Mouse (Mus musculus) liver, embryonic 11.5 days (tissue): Measurements from ENCODE around the gene Nif3l1. TPM values are rescaled to one million over a fixed set of nuclear protein-coding genes. Genes with fewer than 3 reads are reported as not detected.

Experiments used
- ATAC-seq: fragments of 200-750 bp; cut with Nextera tagmentation; replicated peaks from 2 replicates; pipeline ENCODE4 v1.8.0; 2017; ENCODE audit warnings: moderate number of reproducible peaks, mild to moderate bottlenecking, moderate TSS enrichment, moderate library complexity; ENCODE audit not compliant: low FRiP score
- DNase-seq: peaks from one replicate; pipeline ENCODE4 v3.0.0-alpha.2; 2017; ENCODE audit warnings: low spot score
- H3K27ac ChIP-seq: fragments of 300-500 bp; sonication (generic); 2 replicates; pipeline ENCODE4 v1.5.1; 2014; ENCODE audit warnings: mild to moderate bottlenecking, low read depth, low read length, control low read depth
- H3K27me3 ChIP-seq: fragments of 300-500 bp; sonication (generic); replicated peaks from 2 replicates; pipeline ENCODE4 v1.6.1; 2014; ENCODE audit warnings: low read length, mixed read lengths; ENCODE audit not compliant: control insufficient read depth, insufficient read depth
- H3K36me3 ChIP-seq: fragments of 300-500 bp; sonication (generic); 2 replicates; pipeline ENCODE4 v1.6.1; 2014; ENCODE audit warnings: mild to moderate bottlenecking, low read length, moderate library complexity, mixed read lengths; ENCODE audit not compliant: control insufficient read depth, insufficient read depth
- H3K4me1 ChIP-seq: fragments of 300-500 bp; sonication (generic); replicated peaks from 2 replicates; pipeline ENCODE4 v1.6.1; 2014; ENCODE audit warnings: low read length, mixed read lengths; ENCODE audit not compliant: control insufficient read depth, insufficient read depth
- H3K4me2 ChIP-seq: fragments of 300-500 bp; sonication (generic); 2 replicates; pipeline ENCODE4 v1.6.1; 2014; ENCODE audit warnings: mild to moderate bottlenecking, control low read depth, moderate library complexity
- H3K4me3 ChIP-seq: fragments of 300-500 bp; sonication (generic); 2 replicates; pipeline ENCODE4 v1.5.1; 2014; ENCODE audit warnings: low read depth, low read length, control low read depth
- H3K9ac ChIP-seq: fragments of 300-500 bp; sonication (generic); 2 replicates; pipeline ENCODE4 v1.6.1; 2014; ENCODE audit warnings: low read depth, low read length, control low read depth
- H3K9me3 ChIP-seq: fragments of 300-500 bp; sonication (generic); 2 replicates; pipeline ENCODE4 v1.6.1; 2016; ENCODE audit warnings: low read length, inconsistent platforms, mixed read lengths; ENCODE audit not compliant: control insufficient read depth
- WGBS: fragments of 180-500 bp; shearing (Covaris S2); extraction: QIAGEN DNeasy Blood & Tissue Kit; methylation state at CpG from one replicate; pipeline ENCODE4 v1.1.7; 2014; 5-methylcytosine and 5-hydroxymethylcytosine counted together
- polyA plus RNA-seq: library from polyadenylated mRNA; unstranded; fragments of >200 nt; fragmentation: Nextera tagmentation; extraction: Ambion mirVana; gene quantifications from 2 replicates; pipeline ENCODE4 v1.2.1, GENCODE M21; 2014

Gene Nif3l1
- polyA plus RNA-seq, 1 experiment from 2014 or later = 45.0 TPM

GRCm38 (mm10) chr1:58444691-58445090, 260 bp upstream of the Nif3l1 start:
- H3K36me3 ChIP-seq = peaks cover 8% of the 10 kb centered on the region; the same call in 1 of the 2 replicates
- no peaks in the 10 kb centered on the region for H3K9me3 ChIP-seq
- peak overlapping the region; percentile 87 for H3K9ac ChIP-seq
- no peaks in the 10 kb centered on the region for H3K27me3 ChIP-seq
- peaks cover 5% of the 10 kb centered on the region; the same call in 1 of the 2 replicates for H3K4me1 ChIP-seq
- H3K27ac ChIP-seq = peak overlapping the region; percentile 84
- 11% methylated on average over 10 of the region's 10 CpGs for WGBS
- DNase-seq = no peak
- 0 out of 2 replicates have a peak, but pooled peaks have one; percentile 48 for ATAC-seq
- peak overlapping the region; percentile 75 for H3K4me2 ChIP-seq
- H3K4me3 ChIP-seq = peak overlapping the region; percentile 73

- Histone ChIP-seq H3K9me3 (no peaks in the 10 kb centered on the region), H3K9ac (peak overlapping the region; percentile 87), H3K36me3 (peaks cover 8% of the 10 kb centered on the region; the same call in 1 of the 2 replicates), H3K27ac (peak overlapping the region; percentile 84), H3K27me3 (no peaks in the 10 kb centered on the region), H3K4me2 (peak overlapping the region; percentile 75), H3K4me1 (peaks cover 5% of the 10 kb centered on the region; the same call in 1 of the 2 replicates), H3K4me3 (peak overlapping the region; percentile 73)
- WGBS = 10% methylated on average over 11 of the region's 11 CpGs
- ATAC-seq (no peak), DNase-seq (no peak)
Measured at GRCm38 (mm10) chr1:58445861-58446260, 910 bp downstream of the Nif3l1 start.

- Histone ChIP-seq H3K36me3 (peaks cover 8% of the 10 kb centered on the region; the same call in 1 of the 2 replicates), H3K4me2 (no peak overlapping the region), H3K27me3 (no peaks in the 10 kb centered on the region), H3K4me3 (no peak overlapping the region), H3K9ac (no peak overlapping the region), H3K9me3 (no peaks in the 10 kb centered on the region), H3K27ac (no peak overlapping the region), H3K4me1 (peaks cover 5% of the 10 kb centered on the region; the same call in 1 of the 2 replicates)
- no peak for DNase-seq
- ATAC-seq = no peak
- WGBS = 96% methylated on average over 7 of the region's 7 CpGs
Measured at GRCm38 (mm10) chr1:58447766-58448165, 2.8 kb downstream of the Nif3l1 start.

- DNase-seq (no peak), ATAC-seq (no peak)
- H3K27me3 ChIP-seq = no peaks in the 10 kb centered on the region
- no peak overlapping the region for H3K4me2 ChIP-seq
- H3K9me3 ChIP-seq = no peaks in the 10 kb centered on the region
- H3K4me1 ChIP-seq = peaks cover 5% of the 10 kb centered on the region; the same call in 1 of the 2 replicates
- peaks cover 13% of the 10 kb centered on the region; the same call in 1 of the 2 replicates for H3K36me3 ChIP-seq
- no peak overlapping the region for H3K27ac ChIP-seq
- no peak overlapping the region for H3K9ac ChIP-seq
- no peak overlapping the region for H3K4me3 ChIP-seq
- WGBS = 78% methylated on average over 7 of the region's 7 CpGs
Measured at GRCm38 (mm10) chr1:58448396-58448795, 3.4 kb downstream of the Nif3l1 start.

- no peak overlapping the region for H3K4me2 ChIP-seq
- H3K4me3 ChIP-seq = no peak overlapping the region
- no peaks in the 10 kb centered on the region for H3K4me1 ChIP-seq
- no peak overlapping the region for H3K9ac ChIP-seq
- no peaks in the 10 kb centered on the region for H3K27me3 ChIP-seq
- peaks cover 37% of the 10 kb centered on the region for H3K36me3 ChIP-seq
- ATAC-seq (no peak), DNase-seq (no peak)
- 84% methylated on average over 6 of the region's 6 CpGs for WGBS
- no peak overlapping the region for H3K27ac ChIP-seq
- no peaks in the 10 kb centered on the region for H3K9me3 ChIP-seq
Measured at GRCm38 (mm10) chr1:58454316-58454715, 9.4 kb downstream of the Nif3l1 start.

- Histone ChIP-seq H3K9ac (no peak overlapping the region), H3K27me3 (no peaks in the 10 kb centered on the region), H3K4me2 (no peak overlapping the region), H3K36me3 (peaks cover 48% of the 10 kb centered on the region), H3K9me3 (no peaks in the 10 kb centered on the region), H3K4me3 (no peak overlapping the region), H3K27ac (no peak overlapping the region), H3K4me1 (no peaks in the 10 kb centered on the region)
- no peak for ATAC-seq
- WGBS = 89% methylated on average over 5 of the region's 5 CpGs
- no peak for DNase-seq
Measured at GRCm38 (mm10) chr1:58458175-58458574, 13.2 kb downstream of the Nif3l1 start.

- no peak overlapping the region for H3K9ac ChIP-seq
- no peak overlapping the region for H3K4me2 ChIP-seq
- no peaks in the 10 kb centered on the region for H3K9me3 ChIP-seq
- DNase-seq (no peak), ATAC-seq (no peak)
- 94% methylated on average over 2 of the region's 2 CpGs for WGBS
- no peaks in the 10 kb centered on the region for H3K27me3 ChIP-seq
- H3K4me3 ChIP-seq = no peak overlapping the region
- no peak overlapping the region for H3K27ac ChIP-seq
- H3K36me3 ChIP-seq = peaks cover 44% of the 10 kb centered on the region
- no peaks in the 10 kb centered on the region for H3K4me1 ChIP-seq
Measured at GRCm38 (mm10) chr1:58458867-58459266, 13.9 kb downstream of the Nif3l1 start.

- no peak overlapping the region for H3K27ac ChIP-seq
- H3K4me3 ChIP-seq = no peak overlapping the region
- peaks cover 45% of the 10 kb centered on the region for H3K36me3 ChIP-seq
- H3K9me3 ChIP-seq = no peaks in the 10 kb centered on the region
- DNase-seq (no peak), ATAC-seq (no peak)
- no peaks in the 10 kb centered on the region for H3K4me1 ChIP-seq
- no peak overlapping the region for H3K4me2 ChIP-seq
- 92% methylated on average over 3 of the region's 3 CpGs for WGBS
- H3K9ac ChIP-seq = no peak overlapping the region
- no peaks in the 10 kb centered on the region for H3K27me3 ChIP-seq
Measured at GRCm38 (mm10) chr1:58460566-58460965, 15.6 kb downstream of the Nif3l1 start.

- no peaks in the 10 kb centered on the region for H3K9me3 ChIP-seq
- H3K4me2 ChIP-seq = no peak overlapping the region
- H3K4me3 ChIP-seq = no peak overlapping the region
- H3K27ac ChIP-seq = no peak overlapping the region
- H3K36me3 ChIP-seq = peaks cover 39% of the 10 kb centered on the region
- WGBS = 91% methylated on average over 2 of the region's 2 CpGs
- DNase-seq (no peak), ATAC-seq (no peak)
- no peaks in the 10 kb centered on the region for H3K4me1 ChIP-seq
- H3K9ac ChIP-seq = no peak overlapping the region
- H3K27me3 ChIP-seq = no peaks in the 10 kb centered on the region
Measured at GRCm38 (mm10) chr1:58463935-58464334, 19.0 kb downstream of the Nif3l1 start.
